In genomic region chr16:90073510-90073909, GRCm38 (mm10) we compare ENCODE assay signal across 9 mouse cellular contexts.
DNase-seq lines count a peak whose midpoint lies in the region; ATAC-seq lines count a peak whose summit lies in the region.
"Had no signal": no experiment of that assay in that cellular context is flagged by ENCODE, and none has a peak within 500 bp of the region (broad histone marks: within the 10 kb centered on the region; RNA-seq: fewer than 3 reads in every experiment).

No protein-coding gene starts in this region.

- intact Hi-C loops in heart, postnatal 36 days (cut with DNase I), result loop anchor here (2.0 kb wide), 1 partner anchor 69 kb away; the partner anchor contains the start of gene Tiam1

- H3K27me3 ChIP-seq in forebrain, embryonic 15.5 days, result no peaks in the 10 kb centered on the region
- H3K27me3 ChIP-seq: limb, embryonic 15.5 days had no signal

- H3K36me3 ChIP-seq in forebrain, embryonic 15.5 days, result no peaks in the 10 kb centered on the region
- H3K36me3 ChIP-seq: limb, embryonic 15.5 days had no signal

- H3K9me3 ChIP-seq in forebrain, embryonic 15.5 days, result no peaks in the 10 kb centered on the region
- H3K9me3 ChIP-seq: limb, embryonic 15.5 days had no signal

- ATAC-seq in forebrain, embryonic 15.5 days (replicated peaks), result no peak

- WGBS in forebrain, embryonic 15.5 days, result 21% methylated on average over 7 of the region's 7 CpGs

- H3K4me1 ChIP-seq in forebrain, embryonic 15.5 days, result peaks cover 41% of the 10 kb centered on the region

- no peak overlapping the region for H3K4me2 ChIP-seq in forebrain, embryonic 15.5 days (replicated peaks)
- H3K4me2 ChIP-seq: limb, embryonic 15.5 days had no signal

- H3K27ac ChIP-seq in forebrain, embryonic 15.5 days (replicated peaks), result peak overlapping the region; percentile 53; the same call in 1 of the 2 replicates
- H3K27ac ChIP-seq: limb, embryonic 15.5 days had no signal

- H3K9ac ChIP-seq in forebrain, embryonic 15.5 days (replicated peaks), result no peak overlapping the region
- H3K9ac ChIP-seq: limb, embryonic 15.5 days had no signal

- peak; percentile 11 for DNase-seq in urinary bladder, postnatal 25 days (ENCODE audit: low spot score)
- no peak for DNase-seq in urinary bladder, postnatal 10 days (ENCODE audit: low spot score)
- peak; percentile 59 for DNase-seq in kidney, postnatal 10 days
- peak; percentile 92 for DNase-seq in retina, embryonic 14.5 days (ENCODE audit: low spot score)
- DNase-seq in left cerebral cortex, adult 18-20 months (ENCODE audit: low spot score in 2 of 2), result no peak
- DNase-seq in spleen, postnatal 4 days (ENCODE audit: low spot score in 2 of 2), result no peak
- DNase-seq in heart, postnatal 36 days, result no peak

- no peak overlapping the region for H3K4me3 ChIP-seq in forebrain, embryonic 15.5 days
- H3K4me3 ChIP-seq: limb, embryonic 15.5 days had no signal

Comparison
In these comparisons a context has a peak if more than half of its experiments do, and no peak if none do; other contexts are left out.
1. DNase-seq: peak in urinary bladder, postnatal 25 days (single experiment), kidney, postnatal 10 days (single experiment) and retina, embryonic 14.5 days (single experiment); none in urinary bladder, postnatal 10 days (single experiment), left cerebral cortex, adult 18-20 months (0 of 2), spleen, postnatal 4 days (0 of 2) and heart, postnatal 36 days (0 of 2).